Mouse (Mus musculus) urinary bladder, postnatal 14 days (tissue): Measurements from ENCODE around the gene Slc25a30.

Experiments
- DNase-seq: peaks from one replicate; pipeline ENCODE4 v3.0.0; 2021; ENCODE audit warnings: low spot score

The Slc25a30 gene

GRCm38 (mm10) chr14:75741904-75742303, 44.9 kb downstream of the Slc25a30 start:
- DNase-seq: no peak

DNA sequence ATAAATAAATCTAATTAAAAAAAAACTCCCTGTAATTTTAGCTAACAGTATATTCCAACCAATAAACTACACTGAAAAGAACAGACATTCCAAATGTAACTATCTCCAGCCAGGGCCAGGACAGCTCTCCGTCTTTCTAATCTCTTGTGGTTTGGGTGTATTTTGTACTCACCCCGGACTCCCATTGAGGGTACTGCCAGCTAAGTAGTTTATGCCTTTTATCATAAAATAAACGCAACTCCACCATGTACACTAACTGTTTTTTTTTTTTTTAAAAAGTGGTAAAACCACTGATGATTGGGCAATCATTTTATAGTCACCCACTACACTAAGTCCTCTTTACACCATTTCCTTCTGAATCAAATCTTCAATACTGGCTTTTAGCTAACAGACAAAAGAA, 51.2 kb downstream of the Slc25a30 start:
- no peak for DNase-seq

- no peak for DNase-seq
These were observed 54.2 kb downstream of the Slc25a30 start for GRCm38 (mm10) chr14:75732631-75733030.

DNA sequence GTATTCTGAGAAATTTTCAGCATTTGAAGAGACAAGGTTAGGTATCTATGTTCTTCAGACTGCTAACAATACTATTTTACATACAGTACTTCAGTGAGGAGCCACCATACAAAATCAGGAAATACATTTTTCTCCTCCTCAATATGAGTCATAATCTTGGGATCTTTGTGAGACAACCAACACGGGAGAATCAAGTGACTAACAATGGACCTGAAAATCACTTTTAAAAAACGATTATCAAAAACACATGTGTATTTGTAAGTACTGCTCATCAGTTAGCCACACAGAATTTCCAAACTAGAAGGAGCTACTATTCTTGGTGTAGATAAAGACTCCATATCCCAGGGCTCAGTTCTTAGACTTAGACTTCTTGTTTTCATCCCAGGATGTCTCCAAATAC, 55.5 kb downstream of the Slc25a30 start:
- DNase-seq: no peak

GRCm38 (mm10) chr14:75728111-75728510, 58.7 kb downstream of the Slc25a30 start:
- DNase-seq: no peak

- DNase-seq: no peak
These were observed 59.8 kb downstream of the Slc25a30 start for GRCm38 (mm10) chr14:75727046-75727445.

- DNase-seq: no peak
These were observed 64.0 kb downstream of the Slc25a30 start for GRCm38 (mm10) chr14:75722816-75723215.

DNA sequence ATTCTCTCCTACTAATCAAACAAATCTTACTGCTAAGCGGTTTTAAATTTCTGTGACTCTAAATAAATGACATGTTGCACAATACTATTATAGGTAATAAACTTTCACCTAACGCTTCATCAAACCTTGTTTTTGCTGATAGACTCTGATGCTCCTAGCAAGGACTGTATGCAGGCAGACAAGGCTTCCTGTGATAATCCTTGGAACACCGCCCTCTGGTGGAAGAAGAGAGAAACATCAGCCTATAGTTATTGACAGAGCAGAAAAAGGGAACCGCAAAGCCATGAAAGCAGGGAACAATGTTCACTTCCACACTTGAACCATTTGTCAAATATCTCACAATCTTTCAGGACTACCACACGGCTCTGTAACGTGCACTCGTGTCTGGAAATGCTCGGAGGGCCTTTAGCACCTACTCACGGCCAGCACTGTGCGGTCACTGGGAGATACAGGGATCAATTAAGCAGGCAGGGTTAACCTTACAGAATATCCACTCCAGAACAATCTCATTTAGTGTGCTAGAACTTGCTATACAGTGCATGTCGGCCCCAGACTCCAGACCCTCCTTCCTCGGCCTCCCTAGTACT, 64.8 kb downstream of the Slc25a30 start:
- peak; percentile 33 for DNase-seq

DNA sequence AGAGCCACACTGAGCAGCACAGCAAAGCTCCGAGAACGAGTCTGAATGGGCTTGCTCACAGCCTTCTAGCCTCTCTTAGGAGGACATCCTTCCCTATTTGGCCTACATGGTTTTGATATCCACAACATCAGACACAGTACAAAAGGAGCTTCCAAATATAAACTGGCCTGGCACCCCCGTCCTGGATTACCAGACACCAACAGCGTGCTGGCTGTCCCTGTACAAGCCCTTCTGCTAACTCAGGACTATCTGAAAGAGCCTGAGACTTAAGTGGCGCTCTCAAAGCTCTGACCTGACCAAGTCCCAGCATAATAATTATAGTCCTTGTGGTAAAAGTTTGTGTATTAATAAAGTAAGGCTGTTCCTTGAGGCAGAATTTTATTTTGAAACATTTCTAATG, 66.7 kb downstream of the Slc25a30 start:
- DNase-seq: no peak

GRCm38 (mm10) chr14:75716410-75716809, 70.4 kb downstream of the Slc25a30 start:
- no peak for DNase-seq

GRCm38 (mm10) chr14:75713661-75714060, 73.2 kb downstream of the Slc25a30 start:
- no peak for DNase-seq

- no peak for DNase-seq
These were observed 74.2 kb downstream of the Slc25a30 start for GRCm38 (mm10) chr14:75712687-75713086.

GRCm38 (mm10) chr14:75711731-75712130, 75.1 kb downstream of the Slc25a30 start:
- DNase-seq: no peak
